Mouse (Mus musculus) bone marrow macrophage, adult 2 months (primary cell): ENCODE data around the gene Slc30a10.

Experiments used
- CTCF ChIP-seq: IDR thresholded peaks from 2 replicates; pipeline ENCODE4 v1.5.1; 2012; ENCODE audit warnings: low read depth, mild to moderate bottlenecking, low read length, moderate library complexity
- POLR2A ChIP-seq: IDR thresholded peaks from 2 replicates; pipeline ENCODE4 v1.6.1; 2012; ENCODE audit warnings: mild to moderate bottlenecking, low read depth, low read length, borderline replicate concordance

- no peak for TF ChIP-seq CTCF
- TF ChIP-seq POLR2A = no peak
Observed at GRCm38 (mm10) chr1:185426583-185426982, 28.1 kb upstream of the Slc30a10 start.
